ENCODE assay signal across 17 mouse cellular contexts in the genomic region with DNA sequence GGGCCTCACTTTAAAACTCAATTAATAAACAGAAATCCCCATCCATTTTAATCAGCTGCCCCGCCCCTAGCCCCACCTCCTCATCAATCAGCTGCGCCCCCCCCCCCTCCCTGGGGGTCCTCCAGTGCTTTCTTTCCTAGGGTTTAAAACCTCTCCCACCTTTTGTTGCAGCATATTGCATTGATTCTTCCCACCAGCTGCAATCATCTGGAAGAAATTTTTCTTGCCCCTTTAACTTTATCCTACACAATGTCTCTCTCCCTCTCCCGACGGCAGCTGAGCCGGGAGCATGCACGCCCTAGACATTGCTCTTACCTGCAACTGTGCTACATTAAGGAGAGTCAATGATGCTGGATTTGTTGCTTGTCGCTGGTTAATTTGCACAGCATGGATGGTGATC. TPM values are rescaled to one million over a fixed set of nuclear protein-coding genes. Genes with fewer than 3 reads are reported as not detected.
DNase-seq lines count a peak whose midpoint lies in the region; ATAC-seq lines count a peak whose summit lies in the region.
"Had no signal": no experiment of that assay in that cellular context is flagged by ENCODE, and none has a peak within 500 bp of the region (broad histone marks: within the 10 kb centered on the region; RNA-seq: fewer than 3 reads in every experiment).

No protein-coding gene starts in this region.

- no peaks in the 10 kb centered on the region for H3K9me3 ChIP-seq in hindbrain, embryonic 11.5 days (ENCODE audit: control insufficient read depth, low read length)
- no peaks in the 10 kb centered on the region for H3K9me3 ChIP-seq in hindbrain, embryonic 13.5 days
- H3K9me3 ChIP-seq in embryonic facial prominence, embryonic 15.5 days (replicated peaks) = no peaks in the 10 kb centered on the region
- H3K9me3 ChIP-seq: forebrain, embryonic 15.5 days; heart, embryonic 12.5 days; liver, embryonic 13.5 days; midbrain, embryonic 10.5 days; stomach, embryonic 15.5 days had no signal

- 0 out of 2 replicates have a peak overlapping the region, but pooled peaks have one; percentile 13 for H3K27ac ChIP-seq in hindbrain, embryonic 11.5 days (ENCODE audit: low read depth, low read length)
- no peak overlapping the region for H3K27ac ChIP-seq in hindbrain, embryonic 13.5 days
- peak overlapping the region; percentile 69 for H3K27ac ChIP-seq in embryonic facial prominence, embryonic 15.5 days (replicated peaks)
- H3K27ac ChIP-seq: forebrain, embryonic 15.5 days; layer of hippocampus, adult 2 months; liver, embryonic 13.5 days; midbrain, embryonic 10.5 days; stomach, embryonic 15.5 days had no signal

- no peaks in the 10 kb centered on the region for H3K4me1 ChIP-seq in hindbrain, embryonic 11.5 days (replicated peaks; ENCODE audit: control insufficient read depth, insufficient read depth, low read length)
- H3K4me1 ChIP-seq in hindbrain, embryonic 13.5 days (replicated peaks) = 0 out of 2 replicates have a peak, but pooled peaks cover 4% of the 10 kb centered on the region
- peaks cover 11% of the 10 kb centered on the region; the same call in 1 of the 2 replicates for H3K4me1 ChIP-seq in embryonic facial prominence, embryonic 15.5 days
- H3K4me1 ChIP-seq: forebrain, embryonic 15.5 days; heart, embryonic 12.5 days; liver, embryonic 13.5 days; stomach, embryonic 15.5 days had no signal

- no peak overlapping the region for H3K9ac ChIP-seq in hindbrain, embryonic 11.5 days (ENCODE audit: low read depth, low read length)
- H3K9ac ChIP-seq in hindbrain, embryonic 13.5 days = no peak overlapping the region
- H3K9ac ChIP-seq in embryonic facial prominence, embryonic 15.5 days = no peak overlapping the region
- H3K9ac ChIP-seq: forebrain, embryonic 15.5 days; heart, embryonic 12.5 days; liver, embryonic 13.5 days; lung, embryonic 14.5 days; stomach, embryonic 15.5 days had no signal

- ATAC-seq in hindbrain, embryonic 11.5 days (ENCODE audit: low FRiP score) = peak; percentile 67
- no peak for ATAC-seq in hindbrain, embryonic 13.5 days (ENCODE audit: low FRiP score)
- no peak for ATAC-seq in embryonic facial prominence, embryonic 15.5 days (ENCODE audit: insufficient number of reproducible peaks, low FRiP score, low TSS enrichment, low read depth)
- ATAC-seq: forebrain, embryonic 15.5 days had no signal

- peak; percentile 50 for DNase-seq in hindbrain, embryonic 11.5 days (ENCODE audit: low spot score)
- DNase-seq in embryo, embryonic 9.5 days (ENCODE audit: extremely low spot score) = peak; percentile 12
- peak; percentile 52 for DNase-seq in mesoderm, embryonic 11.5 days (ENCODE audit: low read depth, low spot score)
- no peak for DNase-seq in frontal cortex, postnatal 10 days (ENCODE audit: low spot score in 2 of 2)
- DNase-seq in kidney, postnatal 25 days = no peak
- DNase-seq: cerebellum, adult 11-12 months; cerebellum, postnatal 25 days; liver, embryonic 13.5 days; thymus, adult 18-20 months had no signal

- H3K4me3 ChIP-seq in hindbrain, embryonic 11.5 days (ENCODE audit: low read depth, low read length) = no peak overlapping the region
- H3K4me3 ChIP-seq in hindbrain, embryonic 13.5 days = no peak overlapping the region
- no peak overlapping the region for H3K4me3 ChIP-seq in embryonic facial prominence, embryonic 15.5 days (replicated peaks)
- H3K4me3 ChIP-seq: forebrain, embryonic 15.5 days; heart, embryonic 12.5 days; layer of hippocampus, adult 2 months; liver, embryonic 13.5 days; midbrain, embryonic 10.5 days; stomach, embryonic 15.5 days had no signal

- no peaks in the 10 kb centered on the region for H3K36me3 ChIP-seq in hindbrain, embryonic 11.5 days (ENCODE audit: control insufficient read depth, insufficient read depth, low read length)
- H3K36me3 ChIP-seq in hindbrain, embryonic 13.5 days = no peaks in the 10 kb centered on the region
- no peaks in the 10 kb centered on the region for H3K36me3 ChIP-seq in embryonic facial prominence, embryonic 15.5 days
- H3K36me3 ChIP-seq: forebrain, embryonic 15.5 days; heart, embryonic 12.5 days; liver, embryonic 13.5 days; midbrain, embryonic 10.5 days; stomach, embryonic 15.5 days had no signal

- no peaks in the 10 kb centered on the region for H3K27me3 ChIP-seq in hindbrain, embryonic 11.5 days (ENCODE audit: control insufficient read depth, insufficient read depth, low read length)
- no peaks in the 10 kb centered on the region for H3K27me3 ChIP-seq in hindbrain, embryonic 13.5 days
- H3K27me3 ChIP-seq in embryonic facial prominence, embryonic 15.5 days = no peaks in the 10 kb centered on the region
- H3K27me3 ChIP-seq: forebrain, embryonic 15.5 days; heart, embryonic 12.5 days; liver, embryonic 13.5 days; stomach, embryonic 15.5 days had no signal

- WGBS in hindbrain, embryonic 11.5 days = 41% methylated on average over 7 of the region's 7 CpGs
- WGBS in hindbrain, embryonic 13.5 days = 23% methylated on average over 6 of the region's 7 CpGs
- WGBS in embryonic facial prominence, embryonic 15.5 days = 29% methylated on average over 7 of the region's 7 CpGs

- H3K4me2 ChIP-seq in hindbrain, embryonic 11.5 days (replicated peaks; ENCODE audit: low read depth, low read length) = no peak overlapping the region
- no peak overlapping the region; the same call in 1 of the 2 replicates for H3K4me2 ChIP-seq in hindbrain, embryonic 13.5 days
- 0 out of 2 replicates have a peak overlapping the region, but pooled peaks have one; percentile 8 for H3K4me2 ChIP-seq in embryonic facial prominence, embryonic 15.5 days (replicated peaks)
- H3K4me2 ChIP-seq: forebrain, embryonic 15.5 days; heart, embryonic 12.5 days; liver, embryonic 13.5 days; lung, embryonic 14.5 days; stomach, embryonic 15.5 days had no signal

RNA-seq across cellular contexts. Expression of a gene that starts 36.3 kb away (rescaled TPM):
- polyA plus RNA-seq in hindbrain, embryonic 11.5 days (2014; fragmentation: Nextera tagmentation; extraction: Ambion mirVana) = 6.8 and 8.2 TPM in 2 replicates
- polyA plus RNA-seq in hindbrain, embryonic 13.5 days (2015; fragmentation: Nextera tagmentation; extraction: Ambion mirVana) = 5.9 and 6.6 TPM in 2 replicates
- 32.3 and 43.7 TPM in 2 replicates for polyA plus RNA-seq in embryonic facial prominence, embryonic 15.5 days (2015; fragmentation: Nextera tagmentation; extraction: Ambion mirVana)

Comparison
In these comparisons a context has a peak if more than half of its experiments do, and no peak if none do; other contexts are left out.
1. DNase-seq: peak in hindbrain, embryonic 11.5 days (single experiment), embryo, embryonic 9.5 days (single experiment) and mesoderm, embryonic 11.5 days (single experiment); none in frontal cortex, postnatal 10 days (0 of 2) and kidney, postnatal 25 days (0 of 2).